ENCODE assay signal across 15 mouse cellular contexts in genomic region chr11:44795767-44796166, GRCm38 (mm10).
"Had no signal": no experiment of that assay in that cellular context is flagged by ENCODE, and none has a peak within 500 bp of the region (broad histone marks: within the 10 kb centered on the region; RNA-seq: fewer than 3 reads in every experiment).

No protein-coding gene starts in this region.

- H3K27me3 ChIP-seq: limb, embryonic 12.5 days; liver, embryonic 15.5 days; neural tube, embryonic 15.5 days had no signal

- ATAC-seq: lung, postnatal 0 days had no signal

- H3K9me3 ChIP-seq: limb, embryonic 12.5 days; liver, embryonic 15.5 days; midbrain, embryonic 10.5 days; neural tube, embryonic 15.5 days had no signal

- H3K4me3 ChIP-seq: limb, embryonic 12.5 days; liver, embryonic 15.5 days; midbrain, embryonic 10.5 days; myocyte; neural tube, embryonic 15.5 days had no signal

- H3K4me2 ChIP-seq: limb, embryonic 12.5 days; liver, embryonic 15.5 days; neural tube, embryonic 15.5 days had no signal

- H3K36me3 ChIP-seq: limb, embryonic 12.5 days; liver, embryonic 15.5 days; midbrain, embryonic 10.5 days; neural tube, embryonic 15.5 days had no signal

- H3K9ac ChIP-seq: limb, embryonic 12.5 days; liver, embryonic 15.5 days; neural tube, embryonic 15.5 days had no signal

- DNase-seq: kidney, postnatal 36 days; layer of hippocampus, adult 9-11 months; liver; lung, adult 2 months; lung, postnatal 4 days; midbrain, embryonic 14.5 days; right cerebral cortex, adult 18-20 months; thymus, adult 18-20 months; thymus, postnatal 14 days had no signal

- H3K4me1 ChIP-seq: liver, embryonic 15.5 days had no signal

- H3K27ac ChIP-seq: limb, embryonic 12.5 days; liver, embryonic 15.5 days; midbrain, embryonic 10.5 days; neural tube, embryonic 15.5 days had no signal
